Mouse (Mus musculus): ENCODE data around the gene Pms2.

Gene Pms2

DNA sequence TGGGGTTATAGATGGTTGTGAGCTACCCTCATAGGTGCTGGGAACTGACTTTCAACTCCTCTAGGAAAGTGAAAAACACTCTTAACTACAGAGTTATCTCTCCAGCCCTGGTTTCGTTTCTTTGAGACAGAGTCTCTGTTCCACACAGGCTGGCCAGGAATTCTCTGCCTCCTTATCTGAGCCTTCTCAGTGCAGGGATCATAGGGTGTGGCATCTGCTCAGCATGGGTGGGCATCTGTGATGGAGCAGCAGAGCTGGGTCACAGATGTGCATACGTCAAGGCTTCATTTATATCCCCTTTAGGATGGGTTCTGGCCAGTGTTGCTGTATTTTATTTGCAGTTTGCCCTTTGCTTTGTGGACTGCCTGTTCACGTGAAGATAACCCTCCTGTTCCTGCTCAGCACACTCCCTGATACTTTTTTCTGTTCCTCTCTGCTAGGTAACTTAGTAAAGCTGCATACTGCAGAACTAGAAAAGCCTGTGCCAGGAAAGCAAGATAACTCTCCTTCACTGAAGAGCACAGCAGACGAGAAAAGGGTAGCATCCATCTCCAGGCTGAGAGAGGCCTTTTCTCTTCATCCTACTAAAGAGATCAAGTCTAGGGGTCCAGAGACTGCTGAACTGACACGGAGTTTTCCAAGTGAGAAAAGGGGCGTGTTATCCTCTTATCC, 15.2 kb downstream of the Pms2 start:
- CTCF ChIA-PET = interaction anchor here in 2 of 4 experiments (0.5 to 1.0 kb wide), 3 partner anchors 50 to 931 kb away, joined by 3 to 7 read pairs (median 3); no protein-coding TSS in a partner anchor
- POLR2A ChIA-PET = interaction anchor here in 2 of 4 experiments (0.6 to 4.1 kb wide), 8 partner anchors 8 to 620 kb away, joined by 3 to 18 read pairs (median 4); partner anchors contain the start of genes Aimp2 (in 2 of the 2), Pms2 (in 2 of the 2) and Rsph10b (in 1 of the 2)

DNA sequence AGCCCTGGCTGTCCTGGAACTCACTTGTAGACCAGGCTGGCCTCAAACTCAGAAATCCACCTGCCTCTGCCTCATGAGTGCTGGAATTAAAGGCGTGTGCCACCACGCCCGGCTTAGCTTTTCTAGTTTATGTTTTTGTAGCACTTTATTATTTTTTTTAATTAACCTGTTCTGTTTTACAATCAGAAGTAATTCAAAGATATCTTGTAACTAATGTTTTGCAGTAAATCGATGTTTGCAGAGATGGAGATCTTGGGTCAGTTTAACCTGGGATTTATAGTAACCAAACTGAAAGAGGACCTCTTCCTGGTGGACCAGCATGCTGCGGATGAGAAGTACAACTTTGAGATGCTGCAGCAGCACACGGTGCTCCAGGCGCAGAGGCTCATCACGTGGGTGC, 18.1 kb downstream of the Pms2 start, which contains the start of gene Gm42421:
TSS of gene Gm42421 (plus strand) at position 301 of the 400 bp plus-strand sequence.
- ChIA-PET POLR2A (interaction anchor here in 1 of 4 experiments (0.7 kb wide), 1 partner anchor 463 kb away, joined by 3 read pairs; no protein-coding TSS in a partner anchor), CTCF (interaction anchor here in 1 of 4 experiments (0.5 kb wide), 1 partner anchor 211 kb away, joined by 5 read pairs; no protein-coding TSS in a partner anchor)

DNA sequence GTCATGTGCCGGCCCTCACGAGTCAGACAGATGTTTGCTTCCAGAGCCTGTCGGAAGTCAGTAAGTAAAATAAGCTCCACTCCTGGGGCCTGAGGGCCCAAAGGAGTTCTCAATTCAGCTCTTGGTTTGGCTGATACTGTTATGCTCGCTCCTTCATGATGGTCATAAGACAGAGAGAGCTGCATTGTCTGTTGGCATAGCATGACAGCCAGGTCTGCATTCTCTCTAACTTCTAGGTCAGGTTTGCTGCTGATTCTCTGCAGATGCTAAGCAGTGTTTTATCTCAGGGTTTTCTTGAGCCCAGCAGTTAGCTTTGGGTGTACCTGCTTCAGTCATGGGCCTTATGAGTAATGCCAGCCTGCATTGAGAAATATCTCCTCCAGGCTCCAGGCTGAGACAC, 19.5 kb downstream of the Pms2 start:
- POLR2A ChIA-PET = interaction anchor here in 1 of 4 experiments (1.2 kb wide), 1 partner anchor 55 kb away, joined by 6 read pairs; no protein-coding TSS in a partner anchor
- CTCF ChIA-PET = no interaction called here

DNA sequence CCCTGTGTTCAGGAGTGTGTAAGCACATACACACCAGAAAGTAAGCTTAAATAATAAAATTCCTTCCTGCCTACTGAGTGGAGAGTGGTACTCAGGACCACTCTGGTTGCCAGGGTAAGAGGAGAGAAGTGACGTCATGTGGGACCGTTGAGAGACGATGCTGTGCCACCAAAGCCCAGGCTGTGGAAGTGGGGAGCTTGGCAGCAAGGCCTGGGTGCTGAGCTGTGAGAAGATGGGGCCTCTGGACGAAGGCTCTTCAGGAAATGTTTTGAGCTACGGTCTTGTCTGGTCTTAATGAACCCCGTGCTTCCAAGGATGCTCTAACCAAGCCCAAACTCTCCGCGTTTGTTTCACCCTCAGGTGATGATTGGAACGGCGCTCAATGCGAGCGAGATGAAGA, 20.9 kb downstream of the Pms2 start:
- ChIA-PET POLR2A (interaction anchor here in 2 of 4 experiments (0.7 to 1.7 kb wide), 6 partner anchors 10 to 369 kb away, joined by 3 to 4 read pairs (median 3); no protein-coding TSS in a partner anchor), CTCF (interaction anchor here in 2 of 4 experiments (0.5 to 0.6 kb wide), 2 partner anchors 48 to 112 kb away, joined by 4 to 5 read pairs; no protein-coding TSS in a partner anchor)

DNA sequence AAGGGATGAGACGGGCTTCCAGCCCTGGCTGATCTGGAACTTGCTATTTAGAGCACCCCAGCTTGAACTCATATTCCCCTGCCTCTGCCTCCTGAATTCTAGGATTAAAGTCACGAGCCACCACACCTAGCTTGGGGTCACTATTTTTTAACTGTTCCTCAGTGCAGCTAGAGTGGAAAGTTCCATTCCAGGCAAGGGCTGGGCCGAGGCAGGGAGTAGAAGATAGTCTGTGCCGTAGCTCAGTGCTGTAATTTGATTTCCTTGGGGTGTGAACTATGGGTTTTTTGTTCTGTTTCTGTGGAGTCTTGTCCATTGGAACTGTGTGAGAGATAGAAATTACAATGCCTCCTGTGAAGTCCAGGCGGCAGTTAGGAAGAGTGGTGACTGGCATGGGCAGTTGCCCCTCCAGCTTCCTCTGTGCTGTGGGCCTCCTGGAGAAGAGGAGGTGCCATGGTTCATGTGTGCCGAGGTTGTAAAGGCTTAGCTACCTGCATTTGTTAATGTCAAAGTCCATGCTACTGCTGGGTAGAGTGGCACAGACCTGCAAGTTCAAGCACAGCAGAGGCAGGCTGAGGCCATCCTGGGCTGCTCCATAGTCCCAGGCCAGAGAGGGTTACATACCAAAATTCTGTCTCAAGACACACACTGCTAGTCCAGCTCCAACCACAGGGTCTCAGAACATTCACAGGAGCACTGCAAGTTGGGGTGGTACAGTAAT, 22.3 kb downstream of the Pms2 start:
- POLR2A ChIA-PET = interaction anchor here (0.6 to 2.3 kb wide), 30 partner anchors 8 to 544 kb away, joined by 3 to 18 read pairs (median 4); partner anchors contain the start of genes Aimp2 (in 4 of the 4), Pms2 (in 4 of the 4), Ccz1 (in 1 of the 4) and Cyth3 (in 1 of the 4)
- CTCF ChIA-PET = interaction anchor here in 3 of 4 experiments (0.6 to 2.6 kb wide), 17 partner anchors 9 to 863 kb away, joined by 3 to 19 read pairs (median 4); partner anchors contain the start of genes Aimp2 (in 1 of the 3) and Pms2 (in 1 of the 3)

DNA sequence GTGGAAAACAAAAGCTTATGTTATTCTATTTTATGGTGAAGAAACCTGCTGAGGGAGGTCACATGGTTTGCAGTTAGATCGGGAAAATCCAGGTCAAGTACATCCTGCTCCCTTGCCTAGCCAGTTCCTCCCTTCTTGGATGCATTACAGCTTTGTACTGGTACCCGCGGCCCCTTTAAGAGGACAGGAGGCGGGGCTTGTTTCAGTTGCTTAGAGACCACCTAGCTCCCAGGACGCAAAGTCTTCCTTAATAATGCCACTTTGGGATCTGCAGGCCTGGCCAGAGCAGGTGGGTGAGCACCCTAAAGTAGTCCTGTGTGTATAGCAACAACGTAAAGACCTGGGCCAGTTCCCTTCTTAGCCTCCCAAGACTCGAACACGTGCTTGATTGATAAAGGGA, 23.1 kb downstream of the Pms2 start, which contains the start of gene Rsph10b:
TSS of gene Rsph10b (plus strand) at position 205 of the 400 bp plus-strand sequence.
- CTCF ChIA-PET = interaction anchor here in 3 of 4 experiments (0.5 to 2.6 kb wide), 18 partner anchors 9 to 671 kb away, joined by 3 to 19 read pairs (median 4); partner anchors contain the start of genes Aimp2 (in 2 of the 3) and Pms2 (in 2 of the 3)
- POLR2A ChIA-PET = interaction anchor here (0.6 to 2.3 kb wide), 25 partner anchors 8 to 613 kb away, joined by 3 to 18 read pairs (median 4); partner anchors contain the start of genes Aimp2 (in 3 of the 4), Pms2 (in 3 of the 4), Ccz1 (in 1 of the 4) and Cyth3 (in 1 of the 4)

DNA sequence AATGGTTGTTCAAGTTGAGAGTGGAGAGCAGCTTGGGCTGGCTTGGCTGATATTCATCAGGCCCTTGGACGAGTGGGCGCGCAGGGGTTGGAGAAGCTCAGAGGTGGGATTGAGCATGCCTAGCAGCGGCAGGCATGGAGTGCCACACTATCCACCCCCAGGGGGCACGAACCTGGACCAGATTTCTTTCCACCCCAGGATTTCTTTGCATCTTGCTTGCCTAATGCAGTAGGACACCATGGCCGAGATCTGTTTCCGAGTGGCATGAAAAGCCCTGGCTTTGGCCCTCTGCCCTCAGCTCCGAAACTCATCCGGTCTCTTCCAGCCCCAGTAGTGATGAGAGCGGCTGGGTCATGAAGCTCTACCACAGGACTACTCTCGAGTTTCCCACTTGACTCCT, 23.6 kb downstream of the Pms2 start:
- POLR2A ChIA-PET = interaction anchor here (0.7 to 2.3 kb wide), 21 partner anchors 8 to 612 kb away, joined by 3 to 18 read pairs (median 4); partner anchors contain the start of genes Aimp2 (in 2 of the 4), Pms2 (in 2 of the 4), Ankrd61 (in 1 of the 4) and Ccz1 (in 1 of the 4)

DNA sequence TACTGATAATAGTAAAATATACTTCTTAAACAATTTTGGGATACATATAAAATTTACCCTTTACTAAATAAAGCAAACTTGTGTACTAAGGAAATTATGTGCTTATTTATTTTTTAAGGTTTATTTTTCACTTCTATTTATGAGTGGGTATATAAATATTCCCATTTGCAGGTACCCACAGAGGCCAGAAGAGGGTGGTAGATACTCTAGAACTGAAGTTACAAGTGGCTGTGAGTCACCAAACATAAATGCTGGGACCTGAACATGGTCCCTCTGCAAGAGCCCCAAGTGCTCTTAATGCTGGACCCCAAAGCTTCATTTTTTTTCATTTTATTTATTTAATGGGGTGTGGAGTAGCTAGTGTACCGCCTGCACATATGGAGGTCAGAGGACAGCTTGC, 24.1 kb downstream of the Pms2 start:
- ChIA-PET CTCF (interaction anchor here in 3 of 4 experiments (0.9 to 2.6 kb wide), 7 partner anchors 12 to 66 kb away, joined by 3 to 19 read pairs (median 8); no protein-coding TSS in a partner anchor), POLR2A (interaction anchor here in 3 of 4 experiments (0.7 to 2.3 kb wide), 11 partner anchors 7 to 611 kb away, joined by 3 to 18 read pairs (median 4); partner anchors contain the start of genes Aimp2 (in 1 of the 3), Ankrd61 (in 1 of the 3) and Pms2 (in 1 of the 3))

More for the DNA sequence above, 23.6 kb downstream of the Pms2 start:
- CTCF ChIA-PET = interaction anchor here (0.5 to 2.6 kb wide), 14 partner anchors 13 to 366 kb away, joined by 3 to 19 read pairs (median 4); partner anchors contain the start of genes Aimp2 (in 2 of the 4) and Pms2 (in 2 of the 4)

DNA sequence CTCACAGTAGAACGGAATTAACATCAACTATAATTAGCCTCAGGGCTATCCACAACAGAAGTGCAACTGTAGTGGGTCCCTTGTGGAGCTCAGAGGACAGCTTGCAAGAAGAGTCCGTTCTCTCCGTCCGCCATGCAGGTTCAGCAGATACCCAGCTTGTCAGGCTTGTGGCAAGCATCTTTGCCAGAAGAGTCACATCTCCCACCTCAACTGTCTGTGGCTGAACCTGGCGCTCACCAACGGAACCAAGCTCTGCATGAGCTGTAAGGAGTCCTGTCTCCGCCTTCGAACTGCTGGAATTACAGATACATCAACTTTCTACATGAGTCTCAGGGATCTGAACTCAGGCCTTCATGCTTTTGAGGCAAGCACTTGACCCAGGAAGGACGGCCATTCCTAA, 26.4 kb downstream of the Pms2 start:
- POLR2A ChIA-PET = interaction anchor here in 1 of 4 experiments (1.4 kb wide), 1 partner anchor 27 kb away, joined by 3 read pairs; no protein-coding TSS in a partner anchor

DNA sequence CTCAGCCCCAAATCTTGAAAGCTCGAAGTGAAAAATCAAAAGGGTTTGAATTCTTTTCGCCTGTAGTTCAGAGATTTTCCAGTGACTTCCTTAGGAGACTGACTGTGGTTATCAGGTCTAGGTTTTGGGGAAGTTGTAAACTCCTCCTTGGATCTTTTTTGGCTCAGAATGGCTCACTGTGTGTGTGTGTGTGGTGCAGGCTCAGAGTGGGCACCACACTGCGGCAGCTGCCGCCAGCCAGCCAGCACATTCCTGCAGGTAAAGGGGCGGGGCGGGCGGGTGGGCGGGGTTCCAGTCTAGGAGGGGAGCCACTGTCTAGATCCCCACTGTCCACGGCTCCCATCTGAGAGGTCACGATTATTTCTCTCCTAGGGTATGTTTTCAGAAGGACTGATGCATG, 31.8 kb downstream of the Pms2 start:
- CTCF ChIA-PET = interaction anchor here in 1 of 4 experiments (0.8 to 1.2 kb wide), 3 partner anchors 9 to 58 kb away, joined by 3 to 4 read pairs (median 3); partner anchors contain the start of gene Rsph10b
- POLR2A ChIA-PET = interaction anchor here in 3 of 4 experiments (0.5 to 2.1 kb wide), 10 partner anchors 8 to 1356 kb away, joined by 3 to 8 read pairs (median 3); partner anchors contain the start of genes Rsph10b (in 2 of the 3) and Usp42 (in 1 of the 3)

More for the DNA sequence above, 26.4 kb downstream of the Pms2 start:
- CTCF ChIA-PET = interaction anchor here in 1 of 4 experiments (0.9 kb wide), 1 partner anchor 39 kb away, joined by 3 read pairs; no protein-coding TSS in a partner anchor

DNA sequence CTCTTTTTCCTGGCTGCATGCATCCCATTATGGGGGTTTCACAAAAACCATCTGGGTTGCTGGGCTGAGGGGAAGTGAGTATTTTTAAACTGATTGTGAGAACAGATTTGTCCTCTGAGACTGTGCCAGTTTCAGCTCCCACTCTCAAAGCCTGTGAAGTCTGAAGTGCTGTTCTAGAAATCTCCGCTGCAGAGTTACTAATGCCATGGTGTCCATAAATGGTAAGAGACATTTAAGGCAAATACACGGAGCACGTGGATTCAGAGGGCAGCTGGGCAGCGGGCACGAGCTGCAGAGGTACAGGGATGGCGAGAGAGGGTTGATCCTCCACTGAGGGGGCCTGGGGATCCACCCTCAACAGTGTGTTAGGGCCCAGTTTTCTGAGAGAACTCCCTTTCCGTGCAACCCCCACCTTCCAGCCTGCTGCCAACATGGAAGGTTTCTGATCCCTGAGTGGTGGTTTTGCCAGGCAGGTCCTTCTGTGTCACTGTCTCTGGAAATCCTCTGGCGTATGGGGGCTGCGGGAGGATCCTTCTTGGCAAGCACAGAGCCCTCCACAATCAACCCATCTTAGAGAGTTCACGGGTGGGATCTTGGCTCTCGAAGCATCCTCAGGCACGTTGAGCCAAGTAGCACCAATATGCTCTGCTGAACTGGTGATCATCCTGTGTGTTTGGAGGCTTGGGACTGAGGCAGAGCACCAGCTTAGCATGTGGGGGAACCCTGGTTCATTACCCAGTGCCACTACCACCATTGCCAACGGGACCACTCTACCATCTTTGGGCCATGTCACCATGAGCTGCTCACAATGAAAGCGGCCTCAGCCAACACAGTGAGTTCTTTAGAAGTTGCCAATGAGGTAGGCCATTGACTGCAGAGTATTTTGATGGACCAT, 33.7 kb downstream of the Pms2 start:
- POLR2A ChIA-PET = no interaction called here
- CTCF ChIA-PET = interaction anchor here in 1 of 4 experiments (2.1 kb wide), 1 partner anchor 31 kb away, joined by 6 read pairs; no protein-coding TSS in a partner anchor

DNA sequence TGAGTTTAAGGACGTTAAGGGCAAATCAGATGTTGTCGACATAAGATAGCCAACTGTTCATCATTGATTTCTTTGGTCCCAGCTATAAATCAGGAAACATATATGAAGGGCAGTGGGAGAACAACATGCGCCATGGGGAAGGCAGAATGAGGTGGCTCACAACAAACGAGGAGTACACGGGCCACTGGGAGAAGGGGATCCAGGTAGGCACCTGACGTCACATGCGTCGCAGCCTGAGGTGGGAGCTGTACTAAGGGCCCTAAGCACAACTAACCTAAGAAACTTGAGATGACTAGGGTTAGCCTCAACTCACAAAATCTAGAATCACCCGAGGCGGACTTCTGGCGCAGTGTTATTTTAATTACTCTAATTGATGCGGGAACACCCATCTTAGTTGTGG, 38.6 kb downstream of the Pms2 start:
- CTCF ChIA-PET = interaction anchor here in 2 of 4 experiments (0.8 to 1.2 kb wide), 2 partner anchors 15 to 259 kb away, joined by 3 to 4 read pairs; partner anchors contain the start of gene Rsph10b (in 1 of the 2)
- POLR2A ChIA-PET = interaction anchor here in 3 of 4 experiments (0.6 to 1.9 kb wide), 3 partner anchors 15 to 326 kb away, joined by 3 to 6 read pairs (median 3); partner anchors contain the start of genes Cyth3 (in 1 of the 3) and Rsph10b (in 1 of the 3)

DNA sequence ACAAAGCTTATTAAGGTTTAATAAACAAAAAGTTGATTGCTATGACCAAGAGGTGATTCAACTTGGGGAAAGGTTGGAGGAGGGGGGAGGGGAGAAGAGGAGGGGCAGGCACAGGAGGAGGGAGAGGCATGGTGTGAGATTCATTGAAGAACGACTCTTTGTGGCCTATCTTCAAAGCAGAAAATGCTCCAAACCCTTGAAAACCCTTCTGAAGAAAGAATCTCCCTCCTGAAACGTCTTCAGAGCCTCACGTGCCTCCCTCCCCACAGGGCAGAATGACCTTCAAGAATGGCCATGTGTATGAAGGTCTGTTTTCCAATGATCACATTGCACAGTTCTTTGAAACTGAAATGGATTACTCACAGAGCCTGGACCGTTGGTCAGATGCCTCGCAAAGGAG, 40.3 kb downstream of the Pms2 start:
- POLR2A ChIA-PET = interaction anchor here in 1 of 4 experiments (0.6 to 1.0 kb wide), 3 partner anchors 9 to 165 kb away, joined by 3 to 7 read pairs (median 3); no protein-coding TSS in a partner anchor
- CTCF ChIA-PET = interaction anchor here in 1 of 4 experiments (0.5 to 0.6 kb wide), 2 partner anchors 10 to 25 kb away, joined by 3 to 10 read pairs; no protein-coding TSS in a partner anchor

DNA sequence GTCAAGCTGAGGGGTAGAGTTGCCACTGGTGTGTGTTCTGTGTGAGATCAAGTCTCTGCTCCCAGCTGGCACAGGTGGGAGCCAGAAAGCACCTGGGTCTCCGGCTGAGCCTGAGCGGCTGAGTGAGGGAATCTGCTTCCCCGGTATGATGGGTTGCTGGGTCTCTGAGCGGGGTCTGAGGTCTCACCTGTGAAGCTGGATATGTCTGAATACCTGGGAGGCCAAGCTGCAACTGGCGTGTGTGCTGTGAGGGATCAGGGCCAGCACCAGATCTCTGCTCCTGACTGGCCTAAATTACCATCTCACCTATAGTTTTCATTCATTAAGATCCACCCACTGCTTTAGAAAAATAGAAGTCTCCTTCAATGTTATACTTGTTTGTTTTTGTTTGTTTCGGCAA, 47.3 kb downstream of the Pms2 start:
- ChIA-PET CTCF (interaction anchor here in 2 of 4 experiments (1.2 to 1.8 kb wide), 3 partner anchors 18 to 42 kb away, joined by 3 to 9 read pairs (median 5); no protein-coding TSS in a partner anchor), POLR2A (no interaction called here)

DNA sequence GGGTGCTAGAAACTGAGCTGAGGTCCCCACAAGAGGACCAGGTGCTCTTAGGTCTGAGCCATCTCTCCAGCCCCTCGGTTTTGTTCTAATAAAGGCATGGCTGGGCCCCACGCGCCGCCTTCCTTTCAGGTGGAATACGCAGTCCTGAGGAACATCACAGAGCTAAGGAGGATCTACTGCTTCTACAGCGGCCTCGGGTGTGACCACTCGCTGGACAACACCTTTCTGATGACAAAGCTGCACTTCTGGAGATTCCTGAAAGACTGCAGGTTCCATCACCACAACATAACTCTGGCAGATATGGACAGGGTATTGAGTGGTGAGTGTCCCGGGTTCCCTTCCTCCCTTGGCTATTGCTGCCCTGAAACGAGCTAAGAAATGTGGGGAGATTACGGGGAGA, 49.8 kb downstream of the Pms2 start:
- CTCF ChIA-PET = interaction anchor here in 2 of 4 experiments (1.0 to 1.8 kb wide), 2 partner anchors 15 to 22 kb away, joined by 5 to 8 read pairs; no protein-coding TSS in a partner anchor

DNA sequence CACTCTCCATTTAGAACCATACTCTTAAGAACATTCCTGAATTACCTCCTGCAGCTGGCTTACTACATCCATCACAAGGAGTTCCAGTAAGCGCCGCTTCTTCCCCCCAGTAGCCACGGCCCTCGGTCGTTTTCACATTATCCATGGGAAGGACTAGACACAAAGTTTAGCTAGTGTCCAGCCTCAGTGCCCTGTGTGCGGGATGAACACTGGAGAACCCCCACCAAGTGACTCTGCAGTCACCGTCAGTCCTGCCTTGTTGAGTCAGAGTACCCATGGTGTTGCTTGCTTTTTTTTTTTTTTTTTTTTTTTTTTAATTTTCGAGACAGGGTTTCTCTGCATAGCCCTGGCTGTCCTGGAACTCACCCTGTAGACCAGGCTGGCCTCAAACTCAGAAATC, 51.4 kb downstream of the Pms2 start:
- POLR2A ChIA-PET = interaction anchor here in 1 of 4 experiments (1.4 kb wide), 1 partner anchor 12 kb away, joined by 3 read pairs; no protein-coding TSS in a partner anchor
- CTCF ChIA-PET = interaction anchor here (0.7 to 1.8 kb wide), 4 partner anchors 14 to 1037 kb away, joined by 3 to 8 read pairs (median 6); no protein-coding TSS in a partner anchor

More for the DNA sequence above, 49.8 kb downstream of the Pms2 start:
- POLR2A ChIA-PET = interaction anchor here in 1 of 4 experiments (0.6 to 1.4 kb wide), 3 partner anchors 14 to 1496 kb away, joined by 3 read pairs; partner anchors contain the start of gene Ap5z1
